Mouse (Mus musculus) lung, embryonic 14.5 days (tissue): ENCODE results near the gene Snrpc. TPM values are rescaled to one million over a fixed set of nuclear protein-coding genes. Genes with fewer than 3 reads are reported as not detected.

ENCODE experiments used
- ATAC-seq: fragments of 200-750 bp; cut with Nextera tagmentation; 2 replicates; pipeline ENCODE4 v1.8.0; 2017; ENCODE audit warnings: mild to moderate bottlenecking, moderate TSS enrichment, moderate library complexity; ENCODE audit not compliant: insufficient read depth
- DNase-seq: peaks from one replicate; pipeline ENCODE4 v3.0.0-alpha.2; 2015
- H3K27ac ChIP-seq: fragments of 300-500 bp; sonication (generic); 2 replicates; pipeline ENCODE4 v1.5.1; 2014; ENCODE audit warnings: low read depth, mild to moderate bottlenecking, moderate library complexity
- H3K27me3 ChIP-seq: fragments of 300-500 bp; sonication (generic); 2 replicates; pipeline ENCODE4 v1.6.1; 2014; ENCODE audit warnings: low read length, control low read depth; ENCODE audit not compliant: insufficient read depth
- H3K36me3 ChIP-seq: fragments of 300-500 bp; sonication (generic); 2 replicates; pipeline ENCODE4 v1.6.1; 2014; ENCODE audit warnings: control low read depth; ENCODE audit not compliant: insufficient read depth
- H3K4me1 ChIP-seq: fragments of 300-500 bp; sonication (generic); 2 replicates; pipeline ENCODE4 v1.6.1; 2014; ENCODE audit warnings: antibody characterized with exemption, control low read depth; ENCODE audit not compliant: insufficient read depth
- H3K4me2 ChIP-seq: fragments of 300-500 bp; sonication (generic); 2 replicates; pipeline ENCODE4 v1.6.1; 2014; ENCODE audit warnings: mild to moderate bottlenecking
- H3K4me3 ChIP-seq: fragments of 300-500 bp; sonication (generic); 2 replicates; pipeline ENCODE4 v1.5.1; 2014; ENCODE audit warnings: low read depth, low read length
- H3K9ac ChIP-seq: fragments of 300-500 bp; sonication (generic); 2 replicates; pipeline ENCODE4 v1.6.1; 2014
- H3K9me3 ChIP-seq: fragments of 300-500 bp; sonication (generic); 2 replicates; pipeline ENCODE4 v1.6.1; 2016; ENCODE audit warnings: low read depth, low read length, control low read depth
- CTCF ChIP-seq: IDR thresholded peaks from 2 replicates; pipeline ENCODE4 v1.5.1; 2016; ENCODE audit warnings: antibody characterized with exemption, low read depth
- WGBS: fragments of 180-500 bp; shearing (Covaris S2); extraction: QIAGEN DNeasy Blood & Tissue Kit; methylation state at CpG from one replicate; pipeline ENCODE4 v1.1.7; 2014; 5-methylcytosine and 5-hydroxymethylcytosine counted together
- polyA plus RNA-seq: library from polyadenylated mRNA; unstranded; fragments of >200 nt; fragmentation: Nextera tagmentation; extraction: Ambion mirVana; gene quantifications from 2 replicates; pipeline ENCODE4 v1.2.1, GENCODE M21; 2014

Gene Snrpc
- polyA plus RNA-seq, 1 experiment from 2014 or later: 368 TPM

DNA sequence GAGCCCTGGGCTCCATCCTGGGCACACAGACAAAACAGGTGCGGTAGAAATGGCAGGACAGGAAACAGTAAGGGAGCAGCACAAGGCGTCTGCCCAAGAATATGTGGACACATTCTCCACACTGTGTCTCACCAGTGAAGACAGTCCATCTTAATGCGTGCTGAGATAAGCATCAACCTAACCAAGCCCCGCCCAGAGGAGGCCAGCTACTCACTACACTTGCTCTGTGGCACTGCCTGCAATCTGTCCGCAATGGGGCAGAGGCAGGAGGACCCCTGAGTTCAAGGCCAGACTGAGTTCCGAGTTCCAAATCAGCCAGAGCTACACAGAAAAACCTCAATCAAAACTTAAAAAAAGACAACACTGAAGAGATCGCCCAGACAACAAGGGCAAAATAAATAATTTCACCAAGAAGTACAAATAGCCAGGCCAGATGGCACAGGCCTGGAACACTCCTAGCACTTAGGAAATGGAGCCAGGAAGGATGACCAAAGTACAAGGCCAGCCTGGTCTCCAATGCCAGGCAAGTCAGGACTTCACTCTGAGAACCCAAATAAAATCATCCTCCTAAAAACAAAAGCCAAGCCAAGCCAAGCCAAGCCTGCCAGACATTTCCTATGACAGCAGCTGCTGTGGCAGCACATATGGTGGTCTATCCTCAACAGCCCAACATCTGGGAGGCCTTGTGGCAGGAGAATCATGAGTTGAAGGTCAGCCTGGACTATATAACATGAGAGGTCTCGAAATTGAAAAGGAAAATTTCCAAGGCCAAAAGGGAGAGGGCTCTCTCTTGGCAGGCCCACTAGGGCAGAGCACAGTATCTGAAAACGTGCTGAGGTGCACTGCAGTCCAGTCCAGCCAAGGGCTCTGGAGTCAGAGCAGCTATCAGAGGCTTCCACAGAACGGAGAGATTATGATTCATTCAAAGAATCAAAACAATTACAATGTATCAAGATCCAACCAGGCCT is 32.9 kb upstream of the Snrpc start:
- no peak for TF ChIP-seq CTCF
- Histone ChIP-seq H3K36me3 (no peaks in the 10 kb centered on the region), H3K4me2 (no peak overlapping the region), H3K27me3 (no peaks in the 10 kb centered on the region), H3K4me1 (peaks cover 8% of the 10 kb centered on the region; the same call in 1 of the 2 replicates), H3K27ac (peak overlapping the region; percentile 58; the same call in 1 of the 2 replicates), H3K9me3 (no peaks in the 10 kb centered on the region), H3K4me3 (no peak overlapping the region), H3K9ac (no peak overlapping the region)
- WGBS: 70% methylated on average over 10 of the region's 10 CpGs
- no peak for DNase-seq
- ATAC-seq: no peak

DNA sequence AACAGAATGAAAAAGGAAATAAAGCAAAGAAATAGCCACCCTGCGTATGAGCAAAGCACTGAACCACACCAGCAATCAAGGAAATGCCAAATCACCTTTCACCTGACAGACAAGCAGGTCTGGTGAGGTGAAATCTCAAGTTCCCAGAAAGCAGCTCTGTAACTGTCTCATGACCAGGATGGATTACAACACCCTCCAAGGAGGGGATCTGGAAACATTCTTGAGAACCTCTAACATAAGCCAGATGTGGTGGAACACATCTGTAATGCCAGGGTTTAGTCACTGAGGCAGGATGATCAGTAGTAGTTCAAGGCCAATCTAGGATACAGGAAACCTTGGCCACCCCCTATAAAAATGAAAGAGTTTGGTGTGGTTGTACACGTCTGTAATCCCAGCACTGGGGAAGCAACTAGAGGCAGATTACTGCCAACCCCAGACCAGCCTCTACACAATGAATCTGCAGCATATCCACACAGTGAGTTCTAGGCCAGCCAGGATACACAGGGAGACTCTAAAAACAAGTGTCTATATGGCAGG is 30.3 kb upstream of the Snrpc start:
- H3K4me1 ChIP-seq: peaks cover 8% of the 10 kb centered on the region; the same call in 1 of the 2 replicates
- DNase-seq: no peak
- whole genome bisulfite sequencing: 75% methylated on average over 2 of the region's 2 CpGs
- H3K4me2 ChIP-seq: no peak overlapping the region
- no peaks in the 10 kb centered on the region for H3K36me3 ChIP-seq
- no peaks in the 10 kb centered on the region for H3K9me3 ChIP-seq
- H3K27me3 ChIP-seq: no peaks in the 10 kb centered on the region
- no peak overlapping the region for H3K4me3 ChIP-seq
- no peak for ATAC-seq
- H3K9ac ChIP-seq: no peak overlapping the region
- TF ChIP-seq CTCF: no peak
- no peak overlapping the region for H3K27ac ChIP-seq

DNA sequence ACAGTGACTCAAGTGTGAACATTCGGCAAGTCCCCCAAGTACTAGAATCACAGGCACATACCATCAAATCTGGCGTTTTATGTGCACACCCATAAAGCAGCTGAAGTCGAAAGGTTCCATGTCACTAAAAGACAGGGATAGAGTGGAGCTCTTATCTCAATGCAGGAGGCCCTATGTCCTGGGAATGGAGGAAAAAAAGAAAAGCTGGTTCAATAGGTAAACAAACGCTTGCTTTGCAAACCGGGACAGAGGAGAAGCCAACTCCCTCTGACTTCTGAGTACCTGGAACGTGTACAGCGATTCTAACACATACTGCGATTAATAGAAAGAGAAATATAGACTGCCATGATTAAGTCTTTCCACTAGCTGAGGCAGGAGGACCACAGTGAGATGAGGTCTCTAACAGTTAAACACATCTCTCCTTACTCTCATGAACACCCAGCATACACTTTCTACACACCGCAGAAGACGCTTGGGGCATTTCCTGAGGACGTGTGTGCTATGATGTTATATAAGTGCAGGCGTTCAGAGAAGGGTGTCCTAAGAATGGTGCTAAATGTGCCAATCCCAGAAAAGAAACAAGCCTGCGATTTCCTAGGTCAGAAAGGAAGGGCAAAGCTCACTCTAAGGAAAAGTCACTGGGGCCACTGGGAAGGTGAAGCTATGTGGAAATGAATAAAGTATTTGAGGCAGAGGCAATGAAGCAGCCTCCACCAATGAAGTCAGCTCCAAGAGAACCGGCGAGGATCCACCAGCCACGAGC is 27.2 kb upstream of the Snrpc start:
- ATAC-seq: no peak
- H3K4me3 ChIP-seq: no peak overlapping the region
- H3K4me2 ChIP-seq: no peak overlapping the region
- TF ChIP-seq CTCF: no peak
- no peaks in the 10 kb centered on the region for H3K27me3 ChIP-seq
- WGBS: 71% methylated on average over 16 of the region's 16 CpGs
- H3K36me3 ChIP-seq: no peaks in the 10 kb centered on the region
- H3K27ac ChIP-seq: no peak overlapping the region
- no peak overlapping the region for H3K9ac ChIP-seq
- no peak for DNase-seq
- no peaks in the 10 kb centered on the region for H3K4me1 ChIP-seq
- no peaks in the 10 kb centered on the region for H3K9me3 ChIP-seq

DNA sequence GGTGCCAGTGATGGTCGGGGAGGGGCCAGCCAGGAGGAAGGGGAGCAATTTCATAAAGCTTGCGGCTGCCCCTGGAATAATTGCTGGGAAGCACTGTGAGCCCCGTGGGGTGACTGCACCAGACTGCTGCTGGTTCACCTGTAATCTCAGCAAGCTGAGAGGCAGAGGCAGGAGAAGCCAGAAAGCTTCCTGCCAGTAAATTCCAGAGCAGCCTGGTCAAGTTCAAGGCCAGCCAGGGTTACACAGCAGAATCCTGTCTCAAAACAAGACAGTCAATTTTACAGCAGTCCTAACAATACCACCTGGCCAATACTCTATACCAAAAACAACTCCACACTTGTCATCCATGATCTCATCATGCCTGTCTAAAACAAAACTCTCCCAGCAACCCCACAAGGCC is 26.0 kb upstream of the Snrpc start:
- Histone ChIP-seq H3K4me2 (no peak overlapping the region), H3K4me1 (no peaks in the 10 kb centered on the region), H3K4me3 (no peak overlapping the region), H3K36me3 (no peaks in the 10 kb centered on the region), H3K9ac (no peak overlapping the region), H3K27me3 (no peaks in the 10 kb centered on the region), H3K27ac (no peak overlapping the region), H3K9me3 (no peaks in the 10 kb centered on the region)
- ATAC-seq (no peak), DNase-seq (no peak)
- no peak for TF ChIP-seq CTCF
- WGBS: 77% methylated on average over 3 of the region's 3 CpGs

DNA sequence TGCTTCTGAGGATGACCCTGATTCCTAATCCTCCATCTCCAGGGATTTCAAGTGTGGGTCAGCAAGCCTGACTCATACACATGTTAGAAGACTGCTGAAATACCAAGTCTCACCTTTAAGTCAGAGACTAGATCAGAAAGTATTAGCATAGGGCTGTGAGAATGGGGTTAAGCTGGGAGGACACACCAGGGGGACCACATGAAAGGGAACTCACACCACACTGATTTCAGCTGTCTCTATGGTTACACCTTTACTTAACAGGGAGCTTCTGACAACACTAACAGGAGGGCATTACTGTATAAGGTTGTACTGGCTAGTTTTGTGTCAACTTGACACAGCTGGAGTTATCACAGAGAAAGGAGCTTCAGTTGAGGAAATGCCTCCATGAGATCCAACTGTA is 23.3 kb upstream of the Snrpc start:
- Histone ChIP-seq H3K4me3 (no peak overlapping the region), H3K36me3 (no peaks in the 10 kb centered on the region), H3K4me2 (no peak overlapping the region), H3K27ac (no peak overlapping the region), H3K4me1 (peaks cover 8% of the 10 kb centered on the region), H3K9ac (no peak overlapping the region), H3K9me3 (no peaks in the 10 kb centered on the region), H3K27me3 (no peaks in the 10 kb centered on the region)
- TF ChIP-seq CTCF: no peak
- ATAC-seq (no peak), DNase-seq (no peak)

DNA sequence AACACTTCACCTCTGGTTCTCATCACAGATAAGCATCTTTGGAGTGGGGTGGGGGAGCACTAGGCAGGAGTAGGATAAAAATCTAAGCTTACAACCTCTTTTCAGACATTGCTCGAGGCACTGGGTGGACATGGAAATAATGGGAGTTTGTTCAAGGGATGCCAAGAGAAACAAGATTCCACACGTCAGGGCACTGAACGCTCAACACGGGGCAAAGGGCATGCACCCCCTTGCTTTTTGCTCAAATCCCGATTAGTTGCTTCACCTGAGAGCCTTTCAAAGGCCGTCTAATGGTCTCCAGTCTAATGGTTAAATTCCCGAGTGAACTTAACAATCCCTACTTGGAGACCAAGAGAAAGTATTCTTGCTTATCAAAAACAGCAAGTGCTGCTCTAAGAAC is 18.9 kb upstream of the Snrpc start:
- ATAC-seq (no peak), DNase-seq (no peak)
- 15% methylated on average over 7 of the region's 7 CpGs for WGBS
- TF ChIP-seq CTCF: no peak
- Histone ChIP-seq H3K4me3 (peak overlapping the region; percentile 93), H3K9me3 (no peaks in the 10 kb centered on the region), H3K36me3 (no peaks in the 10 kb centered on the region), H3K9ac (peak overlapping the region; percentile 93), H3K27me3 (no peaks in the 10 kb centered on the region), H3K27ac (peak overlapping the region; percentile 85; the same call in 1 of the 2 replicates), H3K4me2 (peak overlapping the region; percentile 96), H3K4me1 (peaks cover 11% of the 10 kb centered on the region)
